ENCODE assay signal across 25 mouse cellular contexts in genomic region chr12:33040811-33041210, GRCm38 (mm10). TPM values are rescaled to one million over a fixed set of nuclear protein-coding genes. Genes with fewer than 3 reads are reported as not detected.
DNase-seq lines count a peak whose midpoint lies in the region; ATAC-seq and TF ChIP-seq lines count a peak whose summit lies in the region.
"Had no signal": no experiment of that assay in that cellular context is flagged by ENCODE, and none has a peak within 500 bp of the region (broad histone marks: within the 10 kb centered on the region; RNA-seq: fewer than 3 reads in every experiment).

No protein-coding gene starts in this region.

- H3K27me3 ChIP-seq in liver, postnatal 0 days (ENCODE audit: insufficient read depth, low read length) = no peaks in the 10 kb centered on the region
- no peaks in the 10 kb centered on the region for H3K27me3 ChIP-seq in forebrain, postnatal 0 days (ENCODE audit: insufficient read depth, low read length)
- H3K27me3 ChIP-seq: embryonic facial prominence, embryonic 15.5 days; heart, embryonic 13.5 days; midbrain, embryonic 15.5 days had no signal

- DNase-seq in liver, postnatal 0 days = no peak
- DNase-seq in liver = no peak
- no peak for DNase-seq in forebrain, postnatal 0 days
- DNase-seq in embryo, embryonic 10 days (ENCODE audit: low spot score) = no peak
- DNase-seq in gastrocnemius, adult 8-10 months (ENCODE audit: low spot score in 2 of 2) = no peak
- DNase-seq: adrenal gland, postnatal 25 days; cerebellum, adult 9-11 months; embryo, embryonic 11 days; heart, adult 11 months; heart, postnatal 4 days; kidney, postnatal 4 days; liver, embryonic 13.5 days; lung, postnatal 10 days; retina, postnatal 1 day; right cerebral cortex, postnatal 4 days; thymus, postnatal 4 days had no signal

- H3K36me3 ChIP-seq in liver, postnatal 0 days (replicated peaks; ENCODE audit: insufficient read depth, low read length) = no peaks in the 10 kb centered on the region
- H3K36me3 ChIP-seq in forebrain, postnatal 0 days (ENCODE audit: insufficient read depth) = no peaks in the 10 kb centered on the region
- H3K36me3 ChIP-seq: embryonic facial prominence, embryonic 15.5 days; heart, embryonic 13.5 days; liver, embryonic 13.5 days; midbrain, embryonic 15.5 days had no signal

- H3K4me1 ChIP-seq in liver, postnatal 0 days (ENCODE audit: insufficient read depth) = peaks cover 23% of the 10 kb centered on the region
- peaks cover 9% of the 10 kb centered on the region; the same call in 1 of the 2 replicates for H3K4me1 ChIP-seq in forebrain, postnatal 0 days (ENCODE audit: insufficient read depth)
- H3K4me1 ChIP-seq: liver, embryonic 13.5 days had no signal

- 16% methylated on average over 2 of the region's 2 CpGs for WGBS in liver, postnatal 0 days (ENCODE audit: insufficient replicate concordance)
- 85% methylated on average over 2 of the region's 2 CpGs for WGBS in forebrain, postnatal 0 days

- H3K9me3 ChIP-seq in liver, postnatal 0 days (ENCODE audit: low read length) = no peaks in the 10 kb centered on the region
- H3K9me3 ChIP-seq in forebrain, postnatal 0 days (ENCODE audit: low read length) = no peaks in the 10 kb centered on the region
- H3K9me3 ChIP-seq: embryonic facial prominence, embryonic 15.5 days; heart, embryonic 13.5 days; liver, embryonic 13.5 days; midbrain, embryonic 15.5 days had no signal

- peak; percentile 83 for ATAC-seq in liver, postnatal 0 days
- ATAC-seq in CD4-positive, CD25-positive, alpha-beta regulatory T cell, adult 4 months = peak; percentile 40
- 0 out of 2 replicates have a peak, but pooled peaks have one; percentile 19 for ATAC-seq in common myeloid progenitor, adult 5-6 weeks (replicated peaks; ENCODE audit: low read depth, poor library complexity, severe bottlenecking)
- peak; percentile 63 for ATAC-seq in megakaryocyte progenitor cell, adult 5-6 weeks (replicated peaks; ENCODE audit: poor library complexity)
- no peak for ATAC-seq in forebrain, postnatal 0 days
- ATAC-seq: hindbrain, embryonic 16.5 days; midbrain, embryonic 15.5 days had no signal

- H3K4me3 ChIP-seq in liver, postnatal 0 days (ENCODE audit: low read depth, low read length) = no peak overlapping the region
- H3K4me3 ChIP-seq in forebrain, postnatal 0 days (ENCODE audit: low read depth, low read length) = no peak overlapping the region
- H3K4me3 ChIP-seq: embryonic facial prominence, embryonic 15.5 days; heart, embryonic 13.5 days; liver, embryonic 13.5 days; midbrain, embryonic 15.5 days had no signal

- TF ChIP-seq EP300 in liver, postnatal 0 days (IDR thresholded peaks at IDR 0.05; ENCODE audit: low read depth) = peak; percentile 64

- no peak overlapping the region for H3K4me2 ChIP-seq in liver, postnatal 0 days (ENCODE audit: low read depth, low read length)
- H3K4me2 ChIP-seq in forebrain, postnatal 0 days (ENCODE audit: low read depth) = no peak overlapping the region
- H3K4me2 ChIP-seq: embryonic facial prominence, embryonic 15.5 days; heart, embryonic 13.5 days; liver, embryonic 13.5 days; midbrain, embryonic 15.5 days had no signal

- no peak overlapping the region for H3K9ac ChIP-seq in liver, postnatal 0 days (replicated peaks)
- no peak overlapping the region for H3K9ac ChIP-seq in forebrain, postnatal 0 days
- H3K9ac ChIP-seq: embryonic facial prominence, embryonic 15.5 days; heart, embryonic 13.5 days; liver, embryonic 13.5 days; midbrain, embryonic 15.5 days had no signal

- H3K27ac ChIP-seq in liver, postnatal 0 days (ENCODE audit: low read depth) = peak overlapping the region; percentile 63
- H3K27ac ChIP-seq in forebrain, postnatal 0 days (ENCODE audit: low read depth, low read length) = no peak overlapping the region
- H3K27ac ChIP-seq: embryonic facial prominence, embryonic 15.5 days; heart, embryonic 13.5 days; liver, embryonic 13.5 days; midbrain, embryonic 15.5 days had no signal

- TF ChIP-seq CTCF in liver, postnatal 0 days (IDR thresholded peaks at IDR 0.05; ENCODE audit: low read depth) = no peak
- TF ChIP-seq CTCF in forebrain, postnatal 0 days (IDR thresholded peaks at IDR 0.05; ENCODE audit: low read depth) = no peak

RNA-seq across cellular contexts. Expression of gene Cdhr3, which starts 51.9 kb away (rescaled TPM):
- not detected in 2 replicates for polyA plus RNA-seq in liver, postnatal 0 days (2015; fragmentation: Nextera tagmentation; extraction: Ambion mirVana)
- polyA plus RNA-seq in CD4-positive, CD25-positive, alpha-beta regulatory T cell, adult 4 months (2017; shearing (Covaris generic)) = under 1 TPM; 0.44 to 0.47 TPM
- not detected in 2 replicates for total RNA-seq in common myeloid progenitor, adult 5-6 weeks (2017)
- total RNA-seq in megakaryocyte progenitor cell, adult 5-6 weeks (2015) = not detected in 2 replicates
- not detected in 2 replicates for total RNA-seq in megakaryocyte progenitor cell, adult 5-6 weeks (2017)
- total RNA-seq in forebrain, postnatal 0 days (2014; rRNA removed) = 0.54 and 0.81 TPM in 2 replicates
- polyA plus RNA-seq in forebrain, postnatal 0 days (2015; fragmentation: Nextera tagmentation; extraction: Ambion mirVana) = 0.62 and 0.85 TPM in 2 replicates
- total RNA-seq in gastrocnemius, adult 8-10 months (2022) = 1 to 10 TPM in 1 of 4 experiments, under 1 TPM in 3; 0.25 to 1.7 (median 0.40) TPM
- total RNA-seq: adrenal gland, postnatal 25 days; heart, postnatal 4 days had no signal
- polyA plus RNA-seq: forebrain, embryonic 11.5 days; kidney, embryonic 14.5 days; liver, embryonic 13.5 days had no signal
